Mouse (Mus musculus) B cell, adult 2 months (primary cell): ENCODE results near the gene Il18rap.
A peak's percentile ranks its signal among the peaks of the same experiment; 100 is the strongest.

ENCODE experiments used
- DNase-seq, 2 experiments: peaks; one replicate each; pipeline ENCODE4 v3.0.0; 2022

The Il18rap gene

GRCm38 (mm10) chr1:40514851-40515585, at the start of gene Il18rap:
TSS of gene Il18rap (plus strand) at chr1:40515362.
- no peak for DNase-seq

GRCm38 (mm10) chr1:40465477-40466430, 49.4 kb upstream of the Il18rap start, which contains the start of gene Il18r1:
TSS of gene Il18r1 (plus strand) at chr1:40465552.
- DNase-seq: peak; percentile 38 to 46

- DNase-seq: no peak
These were observed 47.9 kb upstream of the Il18rap start for GRCm38 (mm10) chr1:40467306-40467705.

DNA sequence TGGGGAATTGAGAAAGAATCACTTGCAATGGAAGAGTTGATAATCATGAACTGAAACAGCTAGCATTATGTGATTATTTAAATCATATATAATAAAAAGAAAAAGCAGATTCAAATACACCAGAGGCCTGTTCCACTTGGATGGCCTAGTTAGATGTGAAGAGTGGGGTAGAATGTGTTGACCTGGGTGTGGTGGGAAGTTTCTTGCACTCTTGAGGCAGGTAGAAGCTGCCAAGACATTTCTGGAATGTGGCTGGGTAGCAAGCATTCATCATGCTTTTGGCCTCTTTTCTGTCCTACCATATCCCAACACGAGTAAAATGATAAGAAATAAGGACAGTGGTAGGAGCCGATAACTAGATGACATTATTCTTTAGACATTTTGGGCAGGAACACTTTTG, 46.4 kb upstream of the Il18rap start:
- DNase-seq: no peak

DNA sequence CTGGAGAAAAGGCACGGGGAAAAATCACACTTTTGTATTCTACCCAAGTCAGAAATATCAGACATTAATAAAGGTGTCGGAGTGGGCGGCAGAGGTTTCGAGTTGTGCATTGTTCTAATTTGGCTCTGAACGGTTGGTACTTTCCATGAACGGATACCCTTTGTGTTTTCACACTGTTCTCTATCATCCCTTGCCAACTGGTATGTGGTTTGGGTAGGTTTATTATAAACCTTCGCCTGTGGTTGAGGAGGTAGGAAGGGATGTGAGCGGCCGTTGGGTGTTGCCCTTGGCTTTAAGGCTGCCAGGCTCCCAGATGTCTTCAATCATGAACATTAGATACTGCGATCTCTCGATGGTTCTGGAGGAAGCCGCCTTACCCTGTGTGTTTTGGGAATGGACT, 45.3 kb upstream of the Il18rap start:
- no peak for DNase-seq

DNA sequence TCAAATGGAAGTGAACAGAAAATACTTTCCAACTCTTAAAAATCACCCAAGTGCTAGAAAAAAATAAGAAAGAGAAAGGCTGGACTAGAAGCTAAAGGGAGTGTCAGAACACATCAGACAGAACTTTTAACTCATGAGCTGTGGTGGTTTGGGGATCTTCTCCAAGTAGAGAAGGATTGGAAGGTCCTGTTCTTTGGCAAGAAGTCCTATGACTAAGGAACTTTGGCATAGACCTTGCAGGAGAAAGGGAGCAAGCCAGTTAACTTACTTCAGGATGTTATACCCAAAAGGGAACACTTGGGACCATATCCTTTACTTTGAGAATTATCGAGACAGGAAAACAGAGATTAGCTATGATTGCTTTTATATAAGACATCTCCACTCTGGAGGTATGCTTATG, 42.8 kb upstream of the Il18rap start:
- no peak for DNase-seq

GRCm38 (mm10) chr1:40473640-40474039, 41.5 kb upstream of the Il18rap start:
- DNase-seq: peak in 1 of 2 experiments; percentile 23

GRCm38 (mm10) chr1:40474336-40474735, 40.8 kb upstream of the Il18rap start:
- DNase-seq: no peak

GRCm38 (mm10) chr1:40475697-40476096, 39.5 kb upstream of the Il18rap start:
- no peak for DNase-seq

- DNase-seq: no peak
These were observed 38.4 kb upstream of the Il18rap start for GRCm38 (mm10) chr1:40476756-40477155.

GRCm38 (mm10) chr1:40479505-40479923, 35.6 kb upstream of the Il18rap start:
- peak; percentile 32 to 40 for DNase-seq

GRCm38 (mm10) chr1:40494594-40494993, 20.6 kb upstream of the Il18rap start:
- no peak for DNase-seq

- no peak for DNase-seq
These were observed 15.5 kb upstream of the Il18rap start for GRCm38 (mm10) chr1:40499708-40500107.

GRCm38 (mm10) chr1:40501126-40501525, 14.0 kb upstream of the Il18rap start:
- DNase-seq: no peak

DNA sequence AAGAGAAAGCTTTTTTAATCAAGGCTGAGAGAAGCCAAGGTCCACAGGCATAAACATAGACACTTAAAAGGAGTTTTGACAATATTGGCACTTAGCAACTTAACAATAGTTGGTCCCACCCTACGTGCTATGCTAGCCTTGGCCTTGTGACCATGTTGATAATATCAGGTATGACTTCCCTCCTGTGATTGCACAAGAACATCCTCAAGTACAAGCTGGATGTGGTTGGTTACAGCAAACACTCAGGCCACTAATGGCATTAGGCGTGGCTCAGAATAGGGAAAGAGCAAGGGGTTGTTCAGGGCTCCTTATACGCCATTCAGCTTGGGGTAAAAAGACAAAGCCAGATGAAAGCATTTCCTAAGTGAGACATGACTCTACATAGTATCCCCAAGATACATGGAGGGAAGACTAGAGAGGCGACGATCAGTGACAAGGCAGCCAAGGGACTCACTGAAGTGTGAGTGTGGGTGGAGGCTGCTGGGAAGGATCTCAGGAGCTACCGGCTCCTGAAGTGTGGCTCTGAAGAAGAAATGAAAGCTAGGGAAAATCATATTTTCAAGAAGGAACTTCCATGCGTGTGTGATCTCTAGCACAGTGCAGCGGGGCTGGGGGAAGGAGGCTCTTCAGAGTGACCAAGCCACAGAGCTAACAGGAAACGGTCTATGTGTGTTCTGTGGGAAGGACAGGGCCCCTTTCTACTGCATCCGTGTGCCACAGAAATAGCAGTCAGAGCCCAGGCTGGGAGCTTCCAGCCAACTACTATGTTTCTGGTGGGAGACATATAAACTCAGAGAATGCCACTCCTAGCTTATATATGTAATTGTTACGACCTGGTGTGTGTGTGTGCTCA, 13.4 kb upstream of the Il18rap start:
- no peak for DNase-seq

DNA sequence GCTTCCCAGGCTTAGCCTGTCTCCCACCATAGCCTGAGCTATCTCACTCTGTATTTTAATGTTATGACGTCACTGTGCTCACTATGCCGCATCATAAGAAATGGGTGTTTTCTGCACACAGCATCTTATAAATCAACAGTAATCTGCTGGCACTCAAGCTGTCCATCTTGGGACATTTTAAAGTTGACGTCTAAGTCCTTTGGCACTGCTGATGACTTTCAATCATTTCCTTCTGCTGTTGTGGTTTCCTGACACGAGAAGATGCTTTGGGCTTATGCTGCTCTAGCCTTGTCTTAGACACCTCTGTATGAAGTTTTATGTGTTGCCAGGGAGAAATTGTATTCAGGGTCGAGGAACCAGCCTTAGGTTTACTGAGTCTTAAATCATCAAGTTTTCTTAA, 10.6 kb upstream of the Il18rap start:
- DNase-seq: no peak

- DNase-seq: no peak
These were observed 1.2 kb downstream of the Il18rap start for GRCm38 (mm10) chr1:40516364-40516763.

DNA sequence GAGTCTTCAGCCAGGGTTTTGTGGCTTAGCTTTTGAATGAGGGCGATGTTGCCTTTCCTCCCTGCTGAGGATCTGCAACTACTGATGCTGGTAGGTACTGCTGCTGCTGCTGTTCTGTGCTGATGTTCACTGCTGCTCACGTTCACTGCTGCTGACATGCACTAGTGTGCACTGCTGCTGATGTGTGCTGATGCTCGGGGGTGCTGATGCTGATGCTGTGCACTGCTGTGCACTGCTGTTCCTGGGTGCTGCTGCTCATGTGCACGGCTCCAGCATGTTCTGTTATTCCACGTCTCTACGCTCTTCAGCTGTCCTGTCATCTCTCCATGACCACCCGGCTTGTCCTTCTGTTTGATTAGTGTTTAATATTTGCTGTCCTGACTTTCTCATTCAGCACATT, 7.8 kb downstream of the Il18rap start:
- DNase-seq: no peak

DNA sequence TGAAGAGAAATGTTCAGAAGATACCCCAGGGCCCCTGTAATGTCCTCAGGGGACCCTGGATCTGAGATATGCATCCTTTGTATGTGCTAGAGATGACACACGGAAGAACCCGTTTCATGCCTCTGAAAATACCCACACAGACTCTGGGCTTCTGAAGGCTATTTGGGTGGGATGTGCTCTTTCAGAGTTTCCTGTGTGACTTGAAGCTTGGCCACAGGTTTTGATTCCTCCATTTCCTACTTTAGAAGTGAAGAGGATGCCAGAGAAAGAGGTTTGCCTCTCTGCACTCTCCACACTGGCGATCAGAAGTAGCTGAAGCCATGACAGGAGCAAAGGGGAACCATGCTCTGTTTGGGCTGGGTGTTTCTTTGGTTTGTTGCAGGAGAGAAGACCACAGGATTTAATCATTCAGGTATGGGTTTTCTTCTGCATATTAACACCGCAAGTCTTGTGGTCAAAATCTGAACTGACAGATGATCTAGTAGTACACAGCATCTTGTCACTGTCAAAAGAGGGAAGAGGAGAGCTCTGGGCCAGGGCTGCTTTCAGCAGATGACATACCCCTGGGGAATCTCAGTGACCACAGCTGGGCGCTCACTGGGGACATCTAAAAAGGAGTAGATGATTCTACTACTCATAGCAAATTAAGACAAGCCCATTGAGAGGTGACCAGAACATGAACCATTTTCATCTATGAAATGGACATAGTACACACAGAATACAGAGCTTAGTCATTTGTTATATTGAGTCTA, 9.0 kb downstream of the Il18rap start:
- DNase-seq: no peak

GRCm38 (mm10) chr1:40529287-40529686, 14.1 kb downstream of the Il18rap start:
- no peak for DNase-seq

- DNase-seq: no peak
These were observed 22.4 kb downstream of the Il18rap start for GRCm38 (mm10) chr1:40537577-40537976.

DNA sequence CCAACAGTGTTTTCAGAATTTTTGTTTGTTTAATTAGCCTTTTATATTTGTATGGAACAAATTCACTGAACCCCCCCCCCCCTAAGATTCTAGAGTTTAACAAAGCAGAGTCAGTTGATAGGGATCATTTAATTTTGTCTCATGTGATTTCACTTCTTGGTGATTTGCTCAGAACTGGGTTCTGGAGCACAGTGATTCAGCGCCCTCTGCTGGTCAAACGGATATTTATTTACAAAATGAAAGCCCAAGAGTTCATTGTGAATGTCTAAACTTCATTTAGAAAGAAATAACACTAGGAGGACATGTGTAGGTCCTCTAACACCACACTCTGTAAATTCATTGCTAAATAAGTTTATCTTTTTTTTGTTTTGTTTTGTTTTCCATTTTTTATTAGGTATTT, 29.5 kb downstream of the Il18rap start:
- DNase-seq: peak; percentile 69 to 71
